Mouse (Mus musculus) lung, postnatal 0 days (tissue): ENCODE measurements around the gene Bloc1s2.

ENCODE experiments used
- CTCF ChIP-seq: IDR thresholded peaks from 2 replicates; pipeline ENCODE4 v1.5.1; 2016; ENCODE audit warnings: antibody characterized with exemption, mild to moderate bottlenecking
- EP300 ChIP-seq: IDR thresholded peaks from 2 replicates; pipeline ENCODE4 v1.6.1; 2016; ENCODE audit warnings: antibody characterized with exemption, mild to moderate bottlenecking, control low read depth

DNA sequence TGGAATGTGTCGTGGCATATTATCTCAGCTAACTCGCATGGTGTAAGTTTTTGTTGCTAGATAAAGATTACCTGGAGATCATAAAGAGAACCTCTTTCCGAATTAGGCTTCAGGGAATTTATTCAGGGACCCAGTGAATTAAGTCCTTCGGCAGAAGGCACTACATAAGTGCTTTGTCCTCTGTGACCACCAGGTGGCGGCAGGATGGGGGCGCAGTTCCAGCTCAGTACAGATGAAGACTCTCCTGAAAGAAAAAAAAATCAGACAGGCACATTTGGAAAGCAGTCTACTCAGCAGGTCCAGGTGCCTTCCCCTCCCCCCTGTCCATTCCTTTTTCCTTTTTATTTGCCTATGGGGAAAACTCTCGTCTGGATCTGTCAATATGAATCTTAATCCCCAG lies 48.9 kb upstream of the Bloc1s2 start:
- TF ChIP-seq CTCF (peak; percentile 88), EP300 (no peak)
